Mouse (Mus musculus): ENCODE measurements around the gene Zcchc7. TPM values are rescaled to one million over a fixed set of nuclear protein-coding genes. Genes with fewer than 3 reads are reported as not detected.
"Not testable (repeated sequence)": the region's sequence is repeated elsewhere in the genome, so short reads cannot be mapped to it uniquely, and the experiment has no call there.

The Zcchc7 gene
- polyA plus RNA-seq, 1 experiment from 2014 or later: 16.3 TPM

DNA sequence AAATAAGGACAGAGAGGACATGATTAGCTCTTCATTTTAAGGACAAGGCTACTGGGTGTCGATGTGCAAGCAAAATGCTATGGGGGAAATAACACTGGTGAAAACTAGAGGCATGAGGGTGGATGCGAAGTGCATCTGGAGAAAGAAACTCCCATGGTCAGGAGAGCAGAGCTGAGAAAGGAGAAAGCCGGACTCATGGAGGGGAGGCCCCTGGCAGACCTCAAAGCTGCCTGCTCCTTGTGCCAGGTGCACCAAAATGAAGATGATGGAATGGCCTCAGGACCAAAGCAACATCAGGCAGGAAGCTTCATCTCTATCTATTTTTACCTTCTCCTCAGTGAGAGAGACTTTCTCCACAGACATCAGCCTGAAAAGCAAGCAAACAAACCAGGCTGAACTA, 38.0 kb upstream of the Zcchc7 start:
- 73% methylated on average over 3 of the region's 3 CpGs for WGBS
- H3K4me1 ChIP-seq (ENCODE audit: control insufficient read depth, insufficient read depth, low read length): no peaks in the 10 kb centered on the region
- no peak overlapping the region for H3K4me2 ChIP-seq (ENCODE audit: low read depth, low read length)
- no peak overlapping the region for H3K27ac ChIP-seq (replicated peaks; ENCODE audit: low read depth, low read length)
- peaks cover 29% of the 10 kb centered on the region for H3K27me3 ChIP-seq (ENCODE audit: control insufficient read depth, insufficient read depth, low read length)
- H3K4me3 ChIP-seq (ENCODE audit: low read depth, low read length): no peak overlapping the region
- no peaks in the 10 kb centered on the region for H3K36me3 ChIP-seq (replicated peaks; ENCODE audit: control insufficient read depth, insufficient read depth, low read depth, low read length)
- no peak for DNase-seq (ENCODE audit: low spot score)
- no peaks in the 10 kb centered on the region for H3K9me3 ChIP-seq (replicated peaks; ENCODE audit: control insufficient read depth, low read length)
- no peak overlapping the region for H3K9ac ChIP-seq (replicated peaks; ENCODE audit: low read length)
- ATAC-seq (replicated peaks; ENCODE audit: insufficient number of reproducible peaks, low FRiP score, low TSS enrichment, low read depth): no peak

DNA sequence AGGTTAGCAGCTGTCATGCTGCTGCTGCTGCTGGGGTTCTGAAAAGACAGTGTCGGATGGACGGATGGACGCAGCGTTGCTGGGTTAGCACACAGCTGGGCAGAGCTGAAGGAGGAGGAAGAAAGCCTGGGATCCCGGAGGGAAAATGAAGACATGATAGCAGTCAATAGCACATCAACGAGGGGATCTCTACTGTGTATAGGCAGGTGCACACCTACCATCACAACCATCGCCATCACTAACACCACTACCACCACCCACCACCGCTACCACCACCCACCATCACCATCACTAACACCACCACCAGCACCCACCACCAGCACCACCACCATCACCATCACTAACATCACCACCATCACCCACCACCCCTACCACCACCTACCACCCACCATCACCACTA, 35.6 kb upstream of the Zcchc7 start:
- 85% methylated on average over 8 of the region's 8 CpGs for WGBS
- no peak overlapping the region for H3K9ac ChIP-seq (replicated peaks; ENCODE audit: low read length)
- ATAC-seq (replicated peaks; ENCODE audit: insufficient number of reproducible peaks, low FRiP score, low TSS enrichment, low read depth): no peak

DNA sequence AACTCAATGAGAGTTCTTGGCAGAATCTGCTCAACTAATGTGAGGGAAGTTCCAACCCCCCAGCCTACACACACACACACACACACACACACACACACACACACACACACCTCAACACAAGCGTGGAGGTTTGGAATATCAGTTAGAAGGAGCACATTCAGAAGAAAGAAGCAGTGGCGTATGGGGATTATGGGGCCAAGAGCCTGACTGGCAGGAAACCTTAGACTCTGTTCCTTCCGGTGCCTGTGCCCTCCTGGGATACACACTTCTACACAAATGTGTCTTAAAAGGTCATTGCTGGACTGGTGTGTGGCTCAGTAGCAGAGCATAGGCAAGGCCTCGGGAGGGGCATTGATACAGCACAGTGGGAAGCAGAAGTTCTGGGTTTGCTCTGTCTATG, 34.4 kb upstream of the Zcchc7 start:
- 75% methylated on average over 4 of the region's 4 CpGs for WGBS
- no peaks in the 10 kb centered on the region for H3K9me3 ChIP-seq (replicated peaks; ENCODE audit: control insufficient read depth, low read length)

More for the DNA sequence above, 35.6 kb upstream of the Zcchc7 start:
- H3K4me2 ChIP-seq (ENCODE audit: low read depth, low read length): no peak overlapping the region
- H3K27ac ChIP-seq (replicated peaks; ENCODE audit: low read depth, low read length): no peak overlapping the region
- no peak overlapping the region for H3K4me3 ChIP-seq (ENCODE audit: low read depth, low read length)
- no peaks in the 10 kb centered on the region for H3K9me3 ChIP-seq (replicated peaks; ENCODE audit: control insufficient read depth, low read length)
- DNase-seq (ENCODE audit: low spot score): no peak
- no peaks in the 10 kb centered on the region for H3K36me3 ChIP-seq (replicated peaks; ENCODE audit: control insufficient read depth, insufficient read depth, low read depth, low read length)
- H3K27me3 ChIP-seq (ENCODE audit: control insufficient read depth, insufficient read depth, low read length): peaks cover 13% of the 10 kb centered on the region
- no peaks in the 10 kb centered on the region for H3K4me1 ChIP-seq (ENCODE audit: control insufficient read depth, insufficient read depth, low read length)

DNA sequence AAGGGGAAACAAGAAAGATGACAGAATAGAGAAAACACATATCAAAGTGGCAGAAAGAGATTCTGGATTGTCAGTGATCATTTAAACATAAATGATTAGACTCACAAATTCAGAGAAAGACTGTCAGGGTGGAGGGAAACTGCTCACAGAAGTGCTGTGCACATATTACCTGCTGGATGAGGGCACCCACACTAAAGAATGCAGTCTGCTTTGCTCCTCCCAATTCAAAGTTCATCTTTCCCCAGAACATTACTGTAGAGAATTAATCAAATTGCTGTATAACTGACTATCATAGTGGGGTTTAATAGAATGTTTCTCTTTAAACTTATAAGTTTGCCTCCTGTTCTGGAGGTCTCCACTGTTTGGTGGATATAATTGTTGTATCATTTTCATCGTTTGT, 15.2 kb upstream of the Zcchc7 start:
- no peaks in the 10 kb centered on the region for H3K4me1 ChIP-seq (ENCODE audit: control insufficient read depth, insufficient read depth, low read length)
- ATAC-seq (replicated peaks; ENCODE audit: insufficient number of reproducible peaks, low FRiP score, low TSS enrichment, low read depth): no peak
- 71% methylated on average over 1 of the region's 1 CpGs for WGBS

More for the DNA sequence above, 34.4 kb upstream of the Zcchc7 start:
- H3K27me3 ChIP-seq (ENCODE audit: control insufficient read depth, insufficient read depth, low read length): peaks cover 9% of the 10 kb centered on the region; the same call in 1 of the 2 replicates
- no peak overlapping the region for H3K4me3 ChIP-seq (ENCODE audit: low read depth, low read length)
- no peak overlapping the region for H3K4me2 ChIP-seq (ENCODE audit: low read depth, low read length)
- H3K4me1 ChIP-seq (ENCODE audit: control insufficient read depth, insufficient read depth, low read length): no peaks in the 10 kb centered on the region
- no peak for DNase-seq (ENCODE audit: low spot score)
- no peak overlapping the region for H3K9ac ChIP-seq (replicated peaks; ENCODE audit: low read length)
- no peak overlapping the region for H3K27ac ChIP-seq (replicated peaks; ENCODE audit: low read depth, low read length)
- ATAC-seq (replicated peaks; ENCODE audit: insufficient number of reproducible peaks, low FRiP score, low TSS enrichment, low read depth): no peak
- no peaks in the 10 kb centered on the region for H3K36me3 ChIP-seq (replicated peaks; ENCODE audit: control insufficient read depth, insufficient read depth, low read depth, low read length)

DNA sequence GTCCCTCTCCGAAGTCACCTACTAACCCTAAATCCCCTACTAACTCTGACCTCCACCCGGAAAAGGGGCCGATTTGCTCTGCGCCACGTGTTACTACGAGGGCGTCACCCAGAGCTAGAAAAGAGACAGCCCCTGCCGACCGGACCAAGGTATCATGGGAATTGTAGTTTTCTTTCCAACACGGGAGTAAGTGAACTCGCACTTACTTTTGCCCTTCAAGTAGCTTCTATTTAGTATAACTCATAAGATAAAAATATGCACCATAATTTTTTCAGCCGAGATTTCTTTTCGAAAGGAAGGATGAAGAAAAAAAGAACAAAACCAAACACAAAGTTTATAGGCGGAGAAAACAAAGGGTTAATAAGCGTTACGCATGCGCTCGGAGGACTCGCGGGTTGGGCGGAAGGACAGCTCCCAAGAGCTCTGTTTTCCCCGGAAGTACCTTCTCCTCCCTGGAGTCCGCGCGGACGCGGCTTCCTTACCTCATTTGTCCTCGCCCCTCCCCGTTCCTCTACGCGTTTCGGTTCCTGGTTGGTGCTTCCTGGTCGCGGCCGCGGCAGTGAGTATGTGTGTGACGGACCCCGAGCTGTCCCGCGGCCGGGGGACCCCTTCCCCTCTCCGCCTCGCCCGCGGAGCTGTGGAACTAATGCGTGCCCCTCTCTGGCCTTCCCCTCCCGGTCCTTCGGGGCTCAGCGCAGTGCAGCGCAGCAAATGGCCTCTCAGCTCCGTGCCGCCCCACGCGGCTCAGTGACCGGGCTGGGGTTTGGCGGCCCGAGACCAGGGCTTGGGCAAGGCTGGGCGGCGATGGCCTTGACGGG, 666 bp downstream of the Zcchc7 start:
- Histone ChIP-seq H3K4me2 (ENCODE audit: low read depth, low read length) (peak overlapping the region; percentile 67), H3K27me3 (ENCODE audit: control insufficient read depth, insufficient read depth, low read length) (no peaks in the 10 kb centered on the region), H3K36me3 (replicated peaks; ENCODE audit: control insufficient read depth, insufficient read depth, low read depth, low read length) (no peaks in the 10 kb centered on the region), H3K4me3 (ENCODE audit: low read depth, low read length) (peak overlapping the region; percentile 94), H3K9me3 (replicated peaks; ENCODE audit: control insufficient read depth, low read length) (no peaks in the 10 kb centered on the region), H3K4me1 (ENCODE audit: control insufficient read depth, insufficient read depth, low read length) (no peaks in the 10 kb centered on the region), H3K9ac (replicated peaks; ENCODE audit: low read length) (peak overlapping the region; percentile 93), H3K27ac (replicated peaks; ENCODE audit: low read depth, low read length) (peak overlapping the region; percentile 75)
- DNase-seq (ENCODE audit: low spot score) (peak; percentile 95), ATAC-seq (replicated peaks; ENCODE audit: insufficient number of reproducible peaks, low FRiP score, low TSS enrichment, low read depth) (peak; percentile 96)
- under 1% methylated on average over 60 of the region's 60 CpGs for WGBS

More for the DNA sequence above, 15.2 kb upstream of the Zcchc7 start:
- Histone ChIP-seq H3K4me2 (ENCODE audit: low read depth, low read length) (no peak overlapping the region), H3K36me3 (replicated peaks; ENCODE audit: control insufficient read depth, insufficient read depth, low read depth, low read length) (no peaks in the 10 kb centered on the region), H3K27ac (replicated peaks; ENCODE audit: low read depth, low read length) (no peak overlapping the region), H3K27me3 (ENCODE audit: control insufficient read depth, insufficient read depth, low read length) (no peaks in the 10 kb centered on the region), H3K4me3 (ENCODE audit: low read depth, low read length) (no peak overlapping the region), H3K9me3 (replicated peaks; ENCODE audit: control insufficient read depth, low read length) (no peaks in the 10 kb centered on the region), H3K9ac (replicated peaks; ENCODE audit: low read length) (no peak overlapping the region)
- no peak for DNase-seq (ENCODE audit: low spot score)

DNA sequence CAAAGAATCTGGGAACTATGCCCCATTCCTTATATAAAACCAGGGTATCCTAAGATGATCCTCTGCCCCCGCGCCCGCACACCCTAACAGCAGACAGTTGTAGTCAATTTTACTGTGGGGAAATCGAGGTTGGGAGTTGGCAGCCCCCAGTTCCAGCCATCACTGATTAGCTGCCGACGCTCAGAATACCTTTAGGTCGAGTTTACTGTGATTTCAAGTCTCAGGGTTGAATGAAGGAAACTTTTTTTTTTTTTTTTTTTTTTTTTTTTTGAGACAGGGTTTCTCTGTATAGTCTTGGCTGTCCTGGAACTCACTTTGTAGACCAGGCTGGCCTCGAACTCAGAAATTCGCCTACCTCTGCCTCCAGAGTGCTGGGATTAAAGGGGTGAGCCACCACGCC, 1.5 kb downstream of the Zcchc7 start:
- not testable (repeated sequence) for H3K36me3 ChIP-seq (replicated peaks; ENCODE audit: control insufficient read depth, insufficient read depth, low read depth, low read length); H3K9me3 ChIP-seq (replicated peaks; ENCODE audit: control insufficient read depth, low read length); H3K4me1 ChIP-seq (ENCODE audit: control insufficient read depth, insufficient read depth, low read length); ATAC-seq (replicated peaks; ENCODE audit: insufficient number of reproducible peaks, low FRiP score, low TSS enrichment, low read depth); DNase-seq (ENCODE audit: low spot score); H3K27me3 ChIP-seq (ENCODE audit: control insufficient read depth, insufficient read depth, low read length)
- WGBS: 5% methylated on average over 10 of the region's 10 CpGs
- peak overlapping the region; percentile 75; the same call in 1 of the 2 replicates for H3K27ac ChIP-seq (replicated peaks; ENCODE audit: low read depth, low read length)
- peak overlapping the region; percentile 93 for H3K9ac ChIP-seq (replicated peaks; ENCODE audit: low read length)
- H3K4me2 ChIP-seq (ENCODE audit: low read depth, low read length): peak overlapping the region; percentile 67
- peak overlapping the region; percentile 94 for H3K4me3 ChIP-seq (ENCODE audit: low read depth, low read length)

DNA sequence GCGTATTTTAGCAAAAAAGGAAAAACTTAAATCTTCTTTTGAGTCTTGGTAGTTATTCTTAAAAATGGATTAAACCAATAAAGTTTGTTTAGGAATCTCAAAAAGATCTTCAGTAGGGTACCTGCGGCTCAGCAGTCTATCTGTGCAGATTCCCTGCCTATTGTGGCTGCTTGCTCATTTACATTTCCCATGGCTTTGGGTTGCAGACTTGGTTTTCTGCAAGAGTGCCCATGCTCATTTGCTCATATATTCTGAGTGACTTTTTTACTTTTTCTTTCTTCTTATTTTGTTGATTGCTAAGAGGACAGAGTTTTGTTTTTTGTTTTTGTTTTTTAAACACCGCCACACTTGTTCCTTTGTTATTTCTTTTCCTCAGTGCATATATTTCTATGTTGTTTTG, 19.2 kb downstream of the Zcchc7 start:
- no peak overlapping the region for H3K4me2 ChIP-seq (ENCODE audit: low read depth, low read length)
- H3K27me3 ChIP-seq (ENCODE audit: control insufficient read depth, insufficient read depth, low read length): no peaks in the 10 kb centered on the region
- H3K4me3 ChIP-seq (ENCODE audit: low read depth, low read length): no peak overlapping the region
- 76% methylated on average over 3 of the region's 3 CpGs for WGBS
- no peaks in the 10 kb centered on the region for H3K4me1 ChIP-seq (ENCODE audit: control insufficient read depth, insufficient read depth, low read length)
- no peaks in the 10 kb centered on the region for H3K36me3 ChIP-seq (replicated peaks; ENCODE audit: control insufficient read depth, insufficient read depth, low read depth, low read length)
- no peaks in the 10 kb centered on the region for H3K9me3 ChIP-seq (replicated peaks; ENCODE audit: control insufficient read depth, low read length)
- ATAC-seq (replicated peaks; ENCODE audit: insufficient number of reproducible peaks, low FRiP score, low TSS enrichment, low read depth) (no peak), DNase-seq (ENCODE audit: low spot score) (no peak)
- no peak overlapping the region for H3K9ac ChIP-seq (replicated peaks; ENCODE audit: low read length)
- no peak overlapping the region for H3K27ac ChIP-seq (replicated peaks; ENCODE audit: low read depth, low read length)

DNA sequence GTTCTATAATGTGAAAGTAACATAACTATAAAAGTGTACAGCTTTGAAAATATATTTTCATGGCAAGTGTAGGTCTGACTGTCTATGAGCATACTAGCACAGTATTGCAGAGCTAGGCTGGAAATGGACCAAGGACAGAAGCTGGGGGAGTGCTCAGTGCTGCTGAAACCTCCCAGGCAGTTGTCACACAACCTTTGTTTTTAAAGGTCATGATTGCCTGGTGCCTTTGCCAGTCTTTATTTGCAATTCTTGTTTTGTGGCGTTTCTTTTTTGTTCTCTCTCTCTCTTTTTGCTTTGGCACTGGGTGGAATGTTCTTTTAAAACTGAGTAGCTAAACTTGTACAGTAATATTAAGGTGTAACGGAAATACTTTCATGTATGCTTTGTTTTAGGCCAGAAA, 21.0 kb downstream of the Zcchc7 start:
- Histone ChIP-seq H3K27me3 (ENCODE audit: control insufficient read depth, insufficient read depth, low read length) (no peaks in the 10 kb centered on the region), H3K4me3 (ENCODE audit: low read depth, low read length) (no peak overlapping the region), H3K27ac (replicated peaks; ENCODE audit: low read depth, low read length) (no peak overlapping the region), H3K36me3 (replicated peaks; ENCODE audit: control insufficient read depth, insufficient read depth, low read depth, low read length) (no peaks in the 10 kb centered on the region), H3K9me3 (replicated peaks; ENCODE audit: control insufficient read depth, low read length) (no peaks in the 10 kb centered on the region), H3K4me2 (ENCODE audit: low read depth, low read length) (no peak overlapping the region), H3K9ac (replicated peaks; ENCODE audit: low read length) (no peak overlapping the region), H3K4me1 (ENCODE audit: control insufficient read depth, insufficient read depth, low read length) (no peaks in the 10 kb centered on the region)
- ATAC-seq (replicated peaks; ENCODE audit: insufficient number of reproducible peaks, low FRiP score, low TSS enrichment, low read depth) (no peak), DNase-seq (ENCODE audit: low spot score) (no peak)
- 51% methylated on average over 2 of the region's 2 CpGs for WGBS
